Mouse (Mus musculus): Measurements from ENCODE around the gene Adgrg3. TPM values are rescaled to one million over a fixed set of nuclear protein-coding genes. Genes with fewer than 3 reads are reported as not detected.

The Adgrg3 gene
- total RNA-seq, 1 experiment, result 0.36 TPM

GRCm38 (mm10) chr8:95085432-95086141, 68.1 kb downstream of the Adgrg3 start:
- Histone ChIP-seq H3K9me3 (ENCODE audit: control insufficient read depth, insufficient read depth, low read depth, low read length) (no peaks in the 10 kb centered on the region), H3K36me3 (ENCODE audit: control insufficient read depth, insufficient read depth, low read length, poor library complexity, severe bottlenecking) (peaks cover 5% of the 10 kb centered on the region), H3K9ac (ENCODE audit: insufficient read depth, low read depth, low read length, poor library complexity, severe bottlenecking) (no peak overlapping the region), H3K4me3 (ENCODE audit: insufficient read depth in 1 of 2, low read depth in 1 of 2, low read length in 2 of 2, poor library complexity in 1 of 2, severe bottlenecking in 1 of 2) (no peak overlapping the region), H3K27ac (ENCODE audit: insufficient read depth, low read depth, low read length, poor library complexity, severe bottlenecking) (no peak overlapping the region), H3K4me1 (ENCODE audit: control insufficient read depth in 2 of 2, insufficient read depth in 2 of 2, low read length in 2 of 2, poor library complexity in 1 of 2) (peaks cover 2 to 12% of the 10 kb centered on the region in 2 experiments; a peak in 1 of 4 replicates)
- no peak for DNase-seq (ENCODE audit: low read depth, low spot score)
- no peak for TF ChIP-seq ZNF384 (IDR thresholded peaks at IDR 0.05; ENCODE audit: low read depth, low read length)
- no peak for TF ChIP-seq ZC3H11A (IDR thresholded peaks at IDR 0.05; ENCODE audit: borderline replicate concordance, low read depth, low read length)
- TF ChIP-seq HCFC1 (IDR thresholded peaks at IDR 0.05; ENCODE audit: borderline replicate concordance, insufficient read depth, low read length), result no peak
- no peak for TF ChIP-seq CHD2 (IDR thresholded peaks at IDR 0.05; ENCODE audit: low read depth, low read length)
- no peak for TF ChIP-seq MAFK (IDR thresholded peaks at IDR 0.05; ENCODE audit: insufficient read depth, low read depth, low read length)
- in situ Hi-C loops (cut with MboI; ENCODE audit: low sequenced_read_pairs in 2 of 2, unreplicated experiment in 2 of 2), result no loop called here

GRCm38 (mm10) chr8:95093574-95093973, 76.1 kb downstream of the Adgrg3 start:
- Histone ChIP-seq H3K4me3 (ENCODE audit: insufficient read depth in 1 of 2, low read depth in 1 of 2, low read length in 2 of 2, poor library complexity in 1 of 2, severe bottlenecking in 1 of 2) (no peak overlapping the region), H3K9me3 (ENCODE audit: control insufficient read depth, insufficient read depth, low read depth, low read length) (no peaks in the 10 kb centered on the region), H3K4me1 (ENCODE audit: control insufficient read depth in 2 of 2, insufficient read depth in 2 of 2, low read length in 2 of 2, poor library complexity in 1 of 2) (no peaks in the 10 kb centered on the region), H3K9ac (ENCODE audit: insufficient read depth, low read depth, low read length, poor library complexity, severe bottlenecking) (no peak overlapping the region), H3K27ac (ENCODE audit: insufficient read depth, low read depth, low read length, poor library complexity, severe bottlenecking) (no peak overlapping the region), H3K36me3 (ENCODE audit: control insufficient read depth, insufficient read depth, low read length, poor library complexity, severe bottlenecking) (peaks cover 17% of the 10 kb centered on the region; the same call in 1 of the 2 replicates)
- in situ Hi-C loops (cut with MboI; ENCODE audit: low sequenced_read_pairs in 2 of 2, unreplicated experiment in 2 of 2), result no loop called here
- no peak for TF ChIP-seq ZNF384 (IDR thresholded peaks at IDR 0.05; ENCODE audit: low read depth, low read length)
- TF ChIP-seq ZC3H11A (IDR thresholded peaks at IDR 0.05; ENCODE audit: borderline replicate concordance, low read depth, low read length), result no peak
- TF ChIP-seq CHD2 (IDR thresholded peaks at IDR 0.05; ENCODE audit: low read depth, low read length), result no peak
- TF ChIP-seq HCFC1 (IDR thresholded peaks at IDR 0.05; ENCODE audit: borderline replicate concordance, insufficient read depth, low read length), result no peak
- TF ChIP-seq MAFK (IDR thresholded peaks at IDR 0.05; ENCODE audit: insufficient read depth, low read depth, low read length), result no peak
- no peak for DNase-seq (ENCODE audit: low read depth, low spot score)

Other genes with a start within 250 kb of the Adgrg3 start
- gene Cx3cl1, start 245.7 kb upstream of the Adgrg3 start, total RNA-seq (2012; rRNA removed), result 5.3 and 8.0 TPM in 2 replicates
- gene Ccl17, start 207.2 kb upstream of the Adgrg3 start, total RNA-seq (2012; rRNA removed), result 1.3 and 5.1 TPM in 2 replicates
- gene Coq9, start 179.4 kb upstream of the Adgrg3 start, total RNA-seq (2012; rRNA removed), result 42.9 and 47.1 TPM in 2 replicates
- gene Ciapin1, start 179.3 kb upstream of the Adgrg3 start, total RNA-seq (2012; rRNA removed), result 98.5 and 134 TPM in 2 replicates
- gene Polr2c, start 160.2 kb upstream of the Adgrg3 start, total RNA-seq (2012; rRNA removed), result 88.7 and 119 TPM in 2 replicates
- gene Dok4, start 141.4 kb upstream of the Adgrg3 start, total RNA-seq (2012; rRNA removed), result 4.3 and 4.9 TPM in 2 replicates
- gene Ccdc102a, start 99.6 kb upstream of the Adgrg3 start, total RNA-seq (2012; rRNA removed), result 10.7 and 11.0 TPM in 2 replicates
- 1.1 and 2.2 TPM in 2 replicates for gene Adgrg5, start 94.0 kb upstream of the Adgrg3 start, total RNA-seq (2012; rRNA removed)
- gene Adgrg1, start 42.9 kb upstream of the Adgrg3 start, total RNA-seq (2012; rRNA removed), result 5.4 and 5.7 TPM in 2 replicates
- 0.94 and 1.1 TPM in 2 replicates for gene Drc7, start 37.4 kb downstream of the Adgrg3 start, total RNA-seq (2012; rRNA removed)
- gene Katnb1, start 63.5 kb downstream of the Adgrg3 start, total RNA-seq (2012; rRNA removed), result 23.5 and 31.2 TPM in 2 replicates
- gene Kifc3, start 185.1 kb downstream of the Adgrg3 start, total RNA-seq (2012; rRNA removed), result 34.6 and 45.6 TPM in 2 replicates